Mouse (Mus musculus) v-Abl transformed pro-B cells (cell line): ENCODE data around the gene Lnx1.

Experiments
- in situ Hi-C, 2 experiments: fragments of 400-800 bp; cut with MboI; formaldehyde crosslinking; loops; one replicate each; pipeline ENCODE4 v1.15.1; 2025; ENCODE audit not compliant: unreplicated experiment in 2 of 2

Gene Lnx1

GRCm38 (mm10) chr5:74656410-74656809 is 46.3 kb downstream of the Lnx1 start:
- in situ Hi-C loops = no loop called here

DNA sequence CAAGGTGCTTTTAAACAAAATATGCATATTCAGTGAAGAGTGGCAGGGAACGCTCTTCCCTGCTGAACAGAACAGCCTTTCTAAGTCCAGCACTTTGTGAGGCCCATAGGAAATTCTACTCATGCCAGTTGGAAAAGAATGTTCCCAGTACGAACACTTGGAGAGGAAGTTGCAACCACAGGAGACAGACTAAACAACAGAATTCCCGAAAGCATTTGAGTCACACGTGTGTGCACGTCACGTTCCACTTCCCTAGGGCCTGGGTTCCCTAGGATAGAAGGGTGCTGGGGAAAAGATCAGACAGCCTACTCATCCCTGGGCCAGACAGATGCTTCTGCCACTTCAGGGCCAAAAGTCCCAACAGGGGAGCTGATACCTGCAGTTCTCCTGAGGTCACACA is 48.2 kb downstream of the Lnx1 start:
- in situ Hi-C loops = no loop called here

DNA sequence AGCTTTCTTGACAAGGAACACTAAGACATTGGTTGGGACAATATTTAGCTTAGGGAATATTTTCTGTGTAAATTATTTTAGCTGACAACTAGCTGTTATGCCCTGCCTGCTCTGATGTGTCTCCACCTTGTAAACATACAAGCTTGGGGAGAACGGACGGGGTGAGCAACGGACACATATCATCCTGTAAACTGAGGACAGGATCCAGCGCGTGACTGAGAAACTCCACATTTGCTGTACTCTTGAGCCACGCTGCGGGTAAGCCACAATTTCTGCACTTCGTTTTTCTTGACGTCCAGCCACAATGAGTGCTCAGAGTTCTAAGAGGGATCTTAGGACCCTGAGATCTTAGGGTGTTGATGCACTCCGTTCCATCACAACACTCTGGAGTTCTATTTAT is 48.9 kb downstream of the Lnx1 start:
- in situ Hi-C loops = no loop called here

- in situ Hi-C loops = loop anchor here in 1 of 2 experiments (25.0 kb wide), 1 partner anchor 513 kb away; the partner anchor contains the start of gene Pdgfra
Observed at GRCm38 (mm10) chr5:74649122-74649521, 53.6 kb downstream of the Lnx1 start.

GRCm38 (mm10) chr5:74648216-74648615 is 54.5 kb downstream of the Lnx1 start:
- in situ Hi-C loops = loop anchor here in 1 of 2 experiments (25.0 kb wide), 1 partner anchor 514 kb away; the partner anchor contains the start of gene Pdgfra

- in situ Hi-C loops = loop anchor here in 1 of 2 experiments (25.0 kb wide), 1 partner anchor 515 kb away; the partner anchor contains the start of gene Pdgfra
Observed at GRCm38 (mm10) chr5:74647584-74647984, 55.1 kb downstream of the Lnx1 start.

DNA sequence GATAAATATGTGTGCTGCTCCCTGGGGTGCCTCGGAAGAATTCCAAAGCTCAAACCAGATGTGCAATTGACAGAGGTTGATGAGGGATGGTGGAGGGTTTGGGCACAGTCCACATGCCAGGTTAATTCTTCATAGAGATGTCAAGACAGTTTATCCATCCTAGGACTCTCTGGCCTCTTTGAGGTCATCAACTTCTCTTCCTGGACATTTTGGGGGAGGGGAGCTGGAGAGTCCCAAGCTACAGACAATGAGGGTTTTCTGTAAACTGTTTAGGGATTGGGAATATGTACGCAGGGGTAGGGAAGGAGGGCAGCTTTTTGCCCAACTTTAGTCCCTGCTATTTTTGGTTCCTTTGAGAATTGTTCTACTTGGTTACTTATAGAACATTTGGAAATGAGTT is 60.4 kb downstream of the Lnx1 start:
- in situ Hi-C loops = loop anchor here in 1 of 2 experiments (25.0 kb wide), 1 partner anchor 520 kb away; the partner anchor contains the start of gene Pdgfra

DNA sequence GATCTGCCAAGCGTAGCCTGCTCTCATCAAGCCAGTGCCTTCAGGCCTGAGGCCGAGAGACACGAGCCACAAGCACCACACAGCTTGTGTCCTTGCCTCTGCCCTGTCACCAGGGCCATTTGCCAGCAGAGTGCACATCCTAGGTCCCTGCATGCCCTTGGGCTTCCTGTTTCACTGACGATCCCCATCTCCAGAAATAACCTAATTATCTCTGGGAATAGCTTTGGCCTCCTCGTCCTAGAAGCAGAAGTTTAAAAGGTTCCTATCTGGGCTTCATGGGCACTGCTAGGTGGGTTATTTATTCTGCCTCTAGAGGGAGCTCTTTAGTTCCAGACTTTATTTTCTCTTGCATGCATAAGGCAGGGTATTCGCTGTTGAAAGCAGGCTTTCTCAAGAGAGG is 61.7 kb downstream of the Lnx1 start:
- in situ Hi-C loops = loop anchor here in 1 of 2 experiments (25.0 kb wide), 1 partner anchor 521 kb away; the partner anchor contains the start of gene Pdgfra

DNA sequence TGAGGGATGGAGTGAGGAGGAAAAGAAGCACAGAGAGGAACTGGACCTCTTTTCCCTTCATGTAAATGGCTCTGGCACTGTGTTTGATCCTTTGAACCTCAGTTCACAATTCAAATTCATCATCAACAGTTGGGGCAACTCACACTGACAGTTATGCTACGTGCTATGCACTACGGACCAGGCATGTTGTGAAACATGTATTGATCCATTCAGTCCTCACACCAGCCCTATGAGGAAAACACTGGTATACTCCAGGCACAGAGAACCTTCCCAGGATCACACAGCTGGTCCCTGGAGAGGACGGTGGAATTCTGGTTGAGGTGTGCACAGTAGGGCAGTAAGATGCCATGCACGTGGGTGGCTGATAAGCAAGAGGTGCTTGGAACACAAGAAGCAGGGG is 62.2 kb downstream of the Lnx1 start:
- in situ Hi-C loops = loop anchor here in 1 of 2 experiments (25.0 kb wide), 1 partner anchor 522 kb away; the partner anchor contains the start of gene Pdgfra

DNA sequence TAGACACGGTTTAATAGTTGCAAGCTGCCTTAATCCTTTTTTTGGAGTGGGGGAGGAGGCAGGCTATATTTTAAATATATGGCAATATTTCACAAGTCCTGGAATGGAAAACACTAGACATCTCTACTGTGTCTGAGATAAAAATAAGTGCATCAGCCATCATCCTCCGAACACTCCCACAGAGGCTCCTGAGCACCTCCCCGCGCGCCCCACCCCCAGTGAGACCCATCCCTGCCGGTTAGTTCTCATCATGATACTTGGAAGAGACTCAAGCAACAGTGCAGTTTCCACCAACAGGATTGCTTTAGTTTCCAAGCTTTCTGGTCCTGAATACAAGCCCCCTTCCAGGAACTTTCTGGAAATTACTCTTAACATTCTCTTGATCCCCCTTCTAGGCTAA is 63.2 kb downstream of the Lnx1 start:
- in situ Hi-C loops = loop anchor here (10.0 to 25.0 kb wide), 2 partner anchors 515 to 523 kb away; partner anchors contain the start of gene Pdgfra (in 2 of the 2)

- in situ Hi-C loops = loop anchor here (10.0 to 25.0 kb wide), 2 partner anchors 520 to 528 kb away; partner anchors contain the start of gene Pdgfra (in 2 of the 2)
Observed at GRCm38 (mm10) chr5:74634391-74634790, 68.3 kb downstream of the Lnx1 start.

- in situ Hi-C loops = loop anchor here (10.0 to 25.0 kb wide), 2 partner anchors 521 to 529 kb away; partner anchors contain the start of gene Pdgfra (in 2 of the 2)
Observed at GRCm38 (mm10) chr5:74633453-74633852, 69.3 kb downstream of the Lnx1 start.

DNA sequence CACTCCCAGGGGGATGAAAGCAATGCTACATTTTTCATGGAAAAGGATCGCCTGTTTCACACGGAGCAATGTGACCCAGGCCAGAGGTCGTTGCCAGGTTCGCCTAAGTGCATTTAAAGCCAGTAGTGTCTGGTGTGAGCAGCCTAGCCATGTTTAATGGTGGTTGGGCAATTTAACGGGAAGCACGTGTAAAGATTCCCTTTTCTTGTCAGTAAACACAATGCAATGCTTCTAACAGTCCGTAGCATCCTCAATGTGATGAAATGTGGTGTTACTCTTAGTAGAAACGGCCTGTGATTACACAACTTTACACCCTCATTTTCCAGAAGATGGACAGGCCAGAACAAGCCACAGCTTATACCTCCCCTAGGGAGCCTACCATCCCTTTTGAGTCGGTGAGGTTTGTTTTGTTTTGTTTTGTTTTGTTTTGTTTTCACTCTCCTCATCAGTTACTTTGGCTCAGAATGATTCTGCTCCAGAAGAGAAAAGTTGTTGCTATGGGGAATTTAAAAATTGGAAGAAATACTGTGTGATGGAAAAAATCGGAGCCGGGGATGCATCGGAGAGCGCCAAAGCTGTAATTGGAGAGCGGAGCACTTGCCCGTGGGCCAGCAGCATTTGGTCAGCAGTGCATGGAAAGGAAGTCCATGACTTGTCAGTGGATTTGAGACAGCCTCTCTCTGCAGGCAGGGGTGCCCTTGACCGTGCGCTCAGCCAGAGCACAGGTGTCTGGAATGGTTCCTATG is 70.2 kb downstream of the Lnx1 start:
- in situ Hi-C loops = loop anchor here (10.0 to 25.0 kb wide), 2 partner anchors 522 to 530 kb away; partner anchors contain the start of gene Pdgfra (in 2 of the 2)

GRCm38 (mm10) chr5:74628001-74628400 is 74.7 kb downstream of the Lnx1 start:
- in situ Hi-C loops = loop anchor here in 1 of 2 experiments (25.0 kb wide), 1 partner anchor 534 kb away; the partner anchor contains the start of gene Pdgfra

- in situ Hi-C loops = no loop called here
Observed at GRCm38 (mm10) chr5:74624385-74624784, 78.3 kb downstream of the Lnx1 start.

DNA sequence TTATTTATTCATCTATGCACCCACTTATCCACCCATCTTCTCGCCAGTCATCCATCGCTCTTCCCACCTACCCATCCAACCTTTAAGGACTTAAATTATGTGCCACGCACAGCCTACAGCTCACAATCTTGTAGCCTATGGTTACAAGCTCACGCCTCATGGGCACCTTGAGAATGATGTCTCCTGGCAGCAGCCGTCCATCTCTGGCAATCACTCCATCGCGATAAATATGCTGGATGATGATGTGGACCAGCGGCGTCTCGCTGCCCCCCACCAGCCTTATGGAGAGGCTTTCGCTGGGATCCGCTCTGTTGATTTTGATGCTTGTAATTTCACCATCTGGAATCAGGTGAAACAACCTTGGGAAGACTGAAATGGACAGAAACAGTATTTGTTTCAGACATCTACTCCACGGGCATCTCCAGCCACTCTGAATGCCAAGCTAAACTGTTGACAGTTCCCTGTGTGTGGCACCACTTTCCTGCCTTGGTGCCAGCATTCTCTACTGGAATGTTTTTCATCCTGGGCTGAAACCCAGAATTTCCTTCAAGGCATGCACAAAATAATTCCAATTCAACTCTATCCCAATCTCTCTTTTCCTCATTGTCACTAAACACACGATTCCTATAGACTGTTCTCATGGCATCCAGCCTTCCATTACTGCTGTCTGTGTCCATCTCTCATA is 79.3 kb downstream of the Lnx1 start:
- in situ Hi-C loops = no loop called here

DNA sequence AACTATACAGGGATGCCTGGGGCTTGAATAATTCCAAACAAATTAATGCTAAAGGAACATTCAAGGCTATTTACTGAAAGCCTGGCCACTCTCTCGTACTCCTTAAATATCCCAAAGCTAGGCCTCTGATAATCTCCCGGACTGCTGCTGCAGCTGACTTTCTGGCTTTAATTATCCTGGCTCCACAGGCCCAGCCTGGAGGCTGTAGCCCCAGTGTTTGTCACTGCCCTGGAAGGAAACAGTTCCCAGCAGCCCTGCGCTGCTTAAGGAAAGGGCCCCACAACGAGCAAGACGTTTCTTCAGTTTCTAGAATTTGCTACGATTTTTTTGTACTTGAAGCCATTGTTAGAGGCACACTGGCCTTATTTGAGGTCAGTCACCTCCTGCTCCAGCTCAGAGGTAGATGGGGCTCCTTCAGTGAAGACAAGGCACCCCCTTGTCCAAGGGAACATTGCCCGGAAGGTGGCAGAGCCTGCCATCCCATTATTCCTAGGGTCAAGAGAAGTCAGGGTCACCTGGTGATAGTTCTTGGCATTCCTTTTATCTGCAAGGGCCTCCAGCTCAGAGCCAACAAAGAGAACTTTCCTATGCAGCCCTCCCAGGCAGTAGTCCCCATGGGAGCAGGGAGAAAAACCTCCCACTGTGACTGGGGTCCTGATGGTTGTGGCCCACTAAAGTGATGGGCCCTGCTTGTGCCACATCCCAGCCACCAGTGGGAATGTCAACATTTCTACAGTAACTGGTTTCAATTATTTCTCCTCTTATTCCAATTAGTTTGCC is 80.8 kb downstream of the Lnx1 start:
- in situ Hi-C loops = no loop called here

DNA sequence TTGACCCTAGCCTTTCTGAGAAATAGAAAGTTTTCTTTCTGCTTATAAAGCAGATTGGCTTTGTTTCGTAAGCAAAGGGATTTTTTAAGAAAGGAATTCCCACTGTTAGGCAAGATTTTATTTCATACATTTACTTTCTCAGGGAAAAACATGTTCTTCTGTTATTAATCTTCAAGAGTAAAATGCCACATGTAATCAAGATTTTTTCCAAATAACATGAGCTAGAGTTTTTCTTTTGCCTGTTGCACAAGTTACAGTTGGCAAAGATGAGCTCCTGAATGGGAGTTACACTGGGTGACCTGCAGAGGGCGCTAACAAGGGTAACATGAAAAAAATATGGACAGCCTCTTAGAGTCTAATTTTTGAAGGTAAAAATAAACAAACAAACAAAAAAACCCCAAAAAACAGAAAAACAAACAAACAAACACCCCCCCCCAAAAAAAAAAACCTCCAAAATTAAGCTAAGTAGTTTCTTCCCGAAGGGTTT is 84.1 kb downstream of the Lnx1 start:
- in situ Hi-C loops = no loop called here

DNA sequence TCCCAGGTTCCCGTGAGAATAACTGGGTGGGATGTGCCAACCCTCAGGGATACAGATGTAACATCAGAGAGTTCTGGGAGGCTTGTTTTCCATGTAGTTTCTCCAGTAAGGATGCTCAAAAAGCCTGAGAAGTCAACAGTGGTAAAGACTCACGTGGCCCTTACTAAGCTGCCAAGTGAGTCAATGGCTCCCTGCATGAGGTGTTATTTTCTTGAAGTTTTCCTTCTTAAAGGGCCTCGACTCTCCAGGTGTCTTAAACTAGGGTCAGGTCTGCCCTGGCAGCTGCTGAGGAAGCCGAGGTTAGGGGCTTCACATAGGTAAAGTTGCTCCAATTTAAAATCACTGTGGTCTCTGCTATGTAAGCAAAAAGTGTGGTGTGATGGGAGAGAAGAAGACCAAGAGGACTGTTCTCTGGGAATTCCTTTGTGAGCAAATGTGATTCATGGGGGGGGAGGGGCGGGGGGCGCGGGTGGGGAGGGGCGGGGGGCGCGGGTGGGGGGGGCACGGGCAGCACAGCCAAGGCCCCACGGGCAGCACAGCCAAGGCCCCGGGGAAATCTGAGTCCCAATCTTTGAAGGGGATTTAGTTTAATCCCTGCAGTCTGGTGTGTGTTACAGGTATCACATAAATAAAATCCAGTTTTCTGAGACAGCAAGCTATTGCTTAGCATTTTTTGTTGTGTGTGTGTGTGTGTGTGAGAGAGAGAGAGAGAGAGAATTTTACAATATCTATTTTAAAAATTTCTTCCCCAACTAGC is 84.7 kb downstream of the Lnx1 start:
- in situ Hi-C loops = no loop called here
